Mouse (Mus musculus) liver, embryonic 14.5 days (tissue): ENCODE results near the gene Chst14.

Source experiments
- CTCF ChIP-seq: IDR thresholded peaks from 2 replicates; pipeline ENCODE4 v1.5.1; 2016; ENCODE audit warnings: antibody characterized with exemption, low read depth, control low read depth
- EP300 ChIP-seq: IDR thresholded peaks from 2 replicates; pipeline ENCODE4 v1.6.1; 2016; ENCODE audit warnings: antibody characterized with exemption, low read depth

DNA sequence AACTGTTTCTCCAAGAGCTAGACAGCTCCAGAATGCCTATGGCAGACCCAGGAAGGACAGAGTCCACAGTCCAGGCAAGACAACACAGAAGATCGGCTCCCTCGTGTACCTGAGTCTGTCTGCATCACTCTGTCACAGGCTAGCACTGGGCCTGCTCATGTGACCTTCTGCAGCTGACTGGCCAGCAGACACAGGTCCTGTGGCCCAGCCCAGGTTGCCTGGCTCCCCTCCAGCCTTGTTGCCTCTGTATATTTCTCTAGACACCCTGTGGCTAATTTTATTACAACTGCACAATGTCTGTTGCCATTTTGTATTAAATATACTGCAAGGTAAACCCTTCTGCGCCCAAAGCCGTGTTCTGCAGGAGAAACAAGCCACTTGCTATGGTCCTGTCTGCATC, 45.3 kb upstream of the Chst14 start:
- no peak for TF ChIP-seq CTCF
- TF ChIP-seq EP300, result no peak
